Mouse (Mus musculus) kidney, embryonic 15.5 days (tissue): ENCODE measurements at regions not wholly inside any gene's neighbourhood (a gene's known extent, or its start where the extent isn't known, plus 50 kb on each side); places are given as distances from the start of the nearest gene placed in this dataset.

ENCODE experiments used
- ATAC-seq: fragments of 200-750 bp; cut with Nextera tagmentation; replicated peaks from 2 replicates; pipeline ENCODE4 v1.8.0; 2017; ENCODE audit warnings: moderate TSS enrichment; ENCODE audit not compliant: low FRiP score
- H3K27ac ChIP-seq: fragments of 300-500 bp; sonication (generic); 2 replicates; pipeline ENCODE4 v1.5.1; 2015; ENCODE audit warnings: mild to moderate bottlenecking, inconsistent platforms
- H3K27me3 ChIP-seq: fragments of 300-500 bp; sonication (generic); 2 replicates; pipeline ENCODE4 v1.6.1; 2015; ENCODE audit warnings: inconsistent platforms
- H3K36me3 ChIP-seq: fragments of 300-500 bp; sonication (generic); 2 replicates; pipeline ENCODE4 v1.6.1; 2015; ENCODE audit warnings: inconsistent platforms
- H3K4me1 ChIP-seq: fragments of 300-500 bp; sonication (generic); 2 replicates; pipeline ENCODE4 v1.6.1; 2015; ENCODE audit warnings: inconsistent platforms
- H3K4me2 ChIP-seq: fragments of 300-500 bp; sonication (generic); 2 replicates; pipeline ENCODE4 v1.6.1; 2015; ENCODE audit warnings: moderate library complexity, mild to moderate bottlenecking, inconsistent platforms
- H3K4me3 ChIP-seq: fragments of 300-500 bp; sonication (generic); replicated peaks from 2 replicates; pipeline ENCODE4 v1.5.1; 2015; ENCODE audit warnings: mild to moderate bottlenecking, inconsistent platforms
- H3K9ac ChIP-seq: fragments of 300-500 bp; sonication (generic); 2 replicates; pipeline ENCODE4 v1.6.1; 2015; ENCODE audit warnings: mild to moderate bottlenecking, inconsistent platforms
- H3K9me3 ChIP-seq: fragments of 300-500 bp; sonication (generic); replicated peaks from 2 replicates; pipeline ENCODE4 v1.6.1; 2016; ENCODE audit warnings: inconsistent platforms
- WGBS: fragments of 180-500 bp; shearing (Covaris S2); methylation state at CpG from one replicate; pipeline ENCODE4 v1.1.7; 2015; ENCODE audit warnings: mixed read lengths; 5-methylcytosine and 5-hydroxymethylcytosine counted together

GRCm38 (mm10) chr16:29882226-29882972 is 181.8 kb upstream of the Hes1 start:
- Histone ChIP-seq H3K4me1 (peaks cover 47% of the 10 kb centered on the region), H3K27me3 (peaks cover 26% of the 10 kb centered on the region), H3K27ac (peak overlapping the region; percentile 46), H3K9ac (no peak overlapping the region), H3K4me3 (no peak overlapping the region), H3K9me3 (no peaks in the 10 kb centered on the region), H3K36me3 (no peaks in the 10 kb centered on the region), H3K4me2 (no peak overlapping the region)
- WGBS: 16% methylated on average over 10 of the region's 10 CpGs
- peak; percentile 41; the same call in 1 of the 2 replicates for ATAC-seq

- 31% methylated on average over 10 of the region's 10 CpGs for WGBS
- no peaks in the 10 kb centered on the region for H3K9me3 ChIP-seq
- H3K4me2 ChIP-seq: no peak overlapping the region
- H3K36me3 ChIP-seq: no peaks in the 10 kb centered on the region
- H3K27me3 ChIP-seq: peaks cover 25% of the 10 kb centered on the region
- peak; percentile 33; the same call in 1 of the 2 replicates for ATAC-seq
- no peak overlapping the region for H3K9ac ChIP-seq
- peaks cover 45% of the 10 kb centered on the region for H3K4me1 ChIP-seq
- no peak overlapping the region for H3K27ac ChIP-seq
- no peak overlapping the region for H3K4me3 ChIP-seq
Measured at GRCm38 (mm10) chr16:29883252-29883992, 180.8 kb upstream of the Hes1 start.

GRCm38 (mm10) chr16:29884899-29885298 is 179.3 kb upstream of the Hes1 start:
- Histone ChIP-seq H3K9ac (no peak overlapping the region), H3K4me3 (no peak overlapping the region), H3K27ac (no peak overlapping the region), H3K9me3 (no peaks in the 10 kb centered on the region), H3K27me3 (peaks cover 10% of the 10 kb centered on the region; the same call in 1 of the 2 replicates), H3K4me2 (no peak overlapping the region), H3K36me3 (no peaks in the 10 kb centered on the region), H3K4me1 (peaks cover 51% of the 10 kb centered on the region)
- 77% methylated on average over 4 of the region's 4 CpGs for WGBS
- ATAC-seq: no peak

GRCm38 (mm10) chr16:29886755-29887154 is 177.4 kb upstream of the Hes1 start:
- ATAC-seq: no peak
- no peak overlapping the region for H3K4me2 ChIP-seq

GRCm38 (mm10) chr16:29889346-29889745 is 174.8 kb upstream of the Hes1 start:
- Histone ChIP-seq H3K4me2 (no peak overlapping the region), H3K27me3 (peaks cover 26% of the 10 kb centered on the region), H3K36me3 (no peaks in the 10 kb centered on the region), H3K4me1 (peaks cover 26% of the 10 kb centered on the region), H3K9me3 (no peaks in the 10 kb centered on the region), H3K27ac (no peak overlapping the region), H3K9ac (no peak overlapping the region), H3K4me3 (no peak overlapping the region)
- WGBS: 33% methylated on average over 4 of the region's 4 CpGs
- ATAC-seq: no peak

More at GRCm38 (mm10) chr16:29886755-29887154, 177.4 kb upstream of the Hes1 start:
- 0 out of 2 replicates have a peak overlapping the region, but pooled peaks have one; percentile 13 for H3K27ac ChIP-seq
- H3K27me3 ChIP-seq: peaks cover 3% of the 10 kb centered on the region; the same call in 1 of the 2 replicates
- no peaks in the 10 kb centered on the region for H3K9me3 ChIP-seq
- WGBS: 68% methylated on average over 4 of the region's 4 CpGs
- no peak overlapping the region for H3K4me3 ChIP-seq
- H3K4me1 ChIP-seq: peaks cover 39% of the 10 kb centered on the region
- no peak overlapping the region for H3K9ac ChIP-seq
- H3K36me3 ChIP-seq: no peaks in the 10 kb centered on the region

GRCm38 (mm10) chr16:29891472-29891871 is 172.7 kb upstream of the Hes1 start:
- H3K9me3 ChIP-seq: no peaks in the 10 kb centered on the region
- H3K4me3 ChIP-seq: no peak overlapping the region
- H3K9ac ChIP-seq: no peak overlapping the region
- H3K36me3 ChIP-seq: no peaks in the 10 kb centered on the region
- 55% methylated on average over 7 of the region's 7 CpGs for WGBS
- no peak overlapping the region for H3K4me2 ChIP-seq
- peaks cover 24% of the 10 kb centered on the region for H3K4me1 ChIP-seq
- H3K27me3 ChIP-seq: peaks cover 29% of the 10 kb centered on the region
- no peak for ATAC-seq
- no peak overlapping the region for H3K27ac ChIP-seq

GRCm38 (mm10) chr16:29893871-29894828 is 170.0 kb upstream of the Hes1 start:
- peaks cover 29% of the 10 kb centered on the region for H3K27me3 ChIP-seq
- H3K4me3 ChIP-seq: no peak overlapping the region; the same call in 1 of the 2 replicates
- peaks cover 20% of the 10 kb centered on the region for H3K4me1 ChIP-seq
- H3K4me2 ChIP-seq: 0 out of 2 replicates have a peak overlapping the region, but pooled peaks have one; percentile 8
- ATAC-seq: peak; percentile 25; the same call in 1 of the 2 replicates
- no peaks in the 10 kb centered on the region for H3K9me3 ChIP-seq
- no peak overlapping the region for H3K9ac ChIP-seq
- no peak overlapping the region for H3K27ac ChIP-seq
- WGBS: 22% methylated on average over 21 of the region's 21 CpGs
- H3K36me3 ChIP-seq: no peaks in the 10 kb centered on the region

- 81% methylated on average over 4 of the region's 4 CpGs for WGBS
- no peak overlapping the region for H3K27ac ChIP-seq
- H3K36me3 ChIP-seq: no peaks in the 10 kb centered on the region
- peaks cover 26% of the 10 kb centered on the region for H3K27me3 ChIP-seq
- H3K9ac ChIP-seq: no peak overlapping the region
- H3K9me3 ChIP-seq: no peaks in the 10 kb centered on the region
- H3K4me1 ChIP-seq: peaks cover 16% of the 10 kb centered on the region
- no peak overlapping the region for H3K4me3 ChIP-seq
- ATAC-seq: 0 out of 2 replicates have a peak, but pooled peaks have one; percentile 12
- no peak overlapping the region for H3K4me2 ChIP-seq
Measured at GRCm38 (mm10) chr16:29896393-29896792, 167.8 kb upstream of the Hes1 start.

- Histone ChIP-seq H3K36me3 (no peaks in the 10 kb centered on the region), H3K27ac (no peak overlapping the region), H3K9ac (no peak overlapping the region), H3K4me1 (peaks cover 33% of the 10 kb centered on the region), H3K9me3 (no peaks in the 10 kb centered on the region), H3K4me3 (no peak overlapping the region), H3K4me2 (peak overlapping the region; percentile 25; the same call in 1 of the 2 replicates), H3K27me3 (peaks cover 13% of the 10 kb centered on the region)
- 28% methylated on average over 8 of the region's 8 CpGs for WGBS
- ATAC-seq: no peak
Measured at GRCm38 (mm10) chr16:29903510-29903909, 160.7 kb upstream of the Hes1 start.

- Histone ChIP-seq H3K27me3 (peaks cover 13% of the 10 kb centered on the region), H3K9ac (no peak overlapping the region), H3K27ac (no peak overlapping the region), H3K4me2 (no peak overlapping the region), H3K36me3 (no peaks in the 10 kb centered on the region), H3K4me1 (peaks cover 33% of the 10 kb centered on the region), H3K9me3 (no peaks in the 10 kb centered on the region), H3K4me3 (no peak overlapping the region)
- ATAC-seq: no peak
- WGBS: 42% methylated on average over 9 of the region's 9 CpGs
Measured at GRCm38 (mm10) chr16:29904183-29904775, 159.9 kb upstream of the Hes1 start.

- Histone ChIP-seq H3K4me2 (no peak overlapping the region), H3K4me3 (no peak overlapping the region), H3K9me3 (peaks cover 5% of the 10 kb centered on the region; the same call in 1 of the 2 replicates), H3K9ac (no peak overlapping the region), H3K27me3 (peaks cover 13% of the 10 kb centered on the region), H3K36me3 (no peaks in the 10 kb centered on the region), H3K27ac (no peak overlapping the region), H3K4me1 (peaks cover 33% of the 10 kb centered on the region)
- no peak for ATAC-seq
- 59% methylated on average over 7 of the region's 7 CpGs for WGBS
Measured at GRCm38 (mm10) chr16:29907331-29907730, 156.9 kb upstream of the Hes1 start.
